Mouse (Mus musculus) liver, embryonic 15.5 days (tissue): Measurements from ENCODE around the gene Calml3. TPM values are rescaled to one million over a fixed set of nuclear protein-coding genes. Genes with fewer than 3 reads are reported as not detected.

Experiments used
- ATAC-seq: fragments of 200-750 bp; cut with Nextera tagmentation; 2 replicates; pipeline ENCODE4 v1.8.0; 2017; ENCODE audit warnings: moderate number of reproducible peaks, mild to moderate bottlenecking, moderate library complexity; ENCODE audit not compliant: insufficient read depth
- H3K27ac ChIP-seq: fragments of 300-500 bp; sonication (generic); replicated peaks from 2 replicates; pipeline ENCODE4 v1.5.1; 2015; ENCODE audit warnings: mild to moderate bottlenecking, inconsistent platforms
- H3K27me3 ChIP-seq: fragments of 300-500 bp; sonication (generic); 2 replicates; pipeline ENCODE4 v1.6.1; 2015; ENCODE audit warnings: mild to moderate bottlenecking, inconsistent platforms
- H3K36me3 ChIP-seq: fragments of 300-500 bp; sonication (generic); replicated peaks from 2 replicates; pipeline ENCODE4 v1.6.1; 2015; ENCODE audit warnings: moderate library complexity, mild to moderate bottlenecking, inconsistent platforms
- H3K4me1 ChIP-seq: fragments of 300-500 bp; sonication (generic); replicated peaks from 2 replicates; pipeline ENCODE4 v1.6.1; 2015; ENCODE audit warnings: inconsistent platforms
- H3K4me2 ChIP-seq: fragments of 300-500 bp; sonication (generic); 2 replicates; pipeline ENCODE4 v1.6.1; 2015; ENCODE audit warnings: moderate library complexity, mild to moderate bottlenecking, inconsistent platforms
- H3K4me3 ChIP-seq: fragments of 300-500 bp; sonication (generic); replicated peaks from 2 replicates; pipeline ENCODE4 v1.5.1; 2015; ENCODE audit warnings: mild to moderate bottlenecking, inconsistent platforms
- H3K9ac ChIP-seq: fragments of 300-500 bp; sonication (generic); 2 replicates; pipeline ENCODE4 v1.6.1; 2015; ENCODE audit warnings: moderate library complexity, mild to moderate bottlenecking, inconsistent platforms
- H3K9me3 ChIP-seq: fragments of 300-500 bp; sonication (generic); replicated peaks from 2 replicates; pipeline ENCODE4 v1.6.1; 2016; ENCODE audit warnings: inconsistent platforms
- WGBS: fragments of 180-500 bp; shearing (Covaris S2); methylation state at CpG from one replicate; pipeline ENCODE4 v1.1.7; 2015; ENCODE audit warnings: mixed read lengths; ENCODE audit not compliant: insufficient replicate concordance; 5-methylcytosine and 5-hydroxymethylcytosine counted together
- polyA plus RNA-seq: library from polyadenylated mRNA; unstranded; fragments of >200 nt; fragmentation: Nextera tagmentation; extraction: Ambion mirVana; gene quantifications from 2 replicates; pipeline ENCODE4 v1.2.1, GENCODE M21; 2015

Calml3 gene
- polyA plus RNA-seq, 1 experiment from 2014 or later, result not detected

- Histone ChIP-seq H3K27me3 (no peaks in the 10 kb centered on the region), H3K4me1 (0 out of 2 replicates have a peak, but pooled peaks cover 8% of the 10 kb centered on the region), H3K9ac (no peak overlapping the region), H3K9me3 (no peaks in the 10 kb centered on the region), H3K27ac (no peak overlapping the region), H3K4me3 (no peak overlapping the region), H3K36me3 (no peaks in the 10 kb centered on the region), H3K4me2 (no peak overlapping the region)
- WGBS, result 15% methylated on average over 3 of the region's 3 CpGs
- no peak for ATAC-seq
Measured at GRCm38 (mm10) chr13:3768621-3769020, 35.5 kb downstream of the Calml3 start.

- H3K27ac ChIP-seq, result no peak overlapping the region
- no peaks in the 10 kb centered on the region for H3K9me3 ChIP-seq
- 0 out of 2 replicates have a peak, but pooled peaks cover 8% of the 10 kb centered on the region for H3K4me1 ChIP-seq
- no peak overlapping the region for H3K4me3 ChIP-seq
- no peak overlapping the region for H3K9ac ChIP-seq
- no peaks in the 10 kb centered on the region for H3K27me3 ChIP-seq
- H3K4me2 ChIP-seq, result no peak overlapping the region
- no peaks in the 10 kb centered on the region for H3K36me3 ChIP-seq
- no peak for ATAC-seq
Measured at GRCm38 (mm10) chr13:3767086-3767485, 37.0 kb downstream of the Calml3 start.

GRCm38 (mm10) chr13:3765781-3766180, 38.3 kb downstream of the Calml3 start:
- Histone ChIP-seq H3K9ac (no peak overlapping the region), H3K36me3 (no peaks in the 10 kb centered on the region), H3K4me2 (no peak overlapping the region), H3K27ac (no peak overlapping the region), H3K9me3 (no peaks in the 10 kb centered on the region), H3K27me3 (no peaks in the 10 kb centered on the region), H3K4me3 (no peak overlapping the region), H3K4me1 (0 out of 2 replicates have a peak, but pooled peaks cover 8% of the 10 kb centered on the region)
- 72% methylated on average over 4 of the region's 4 CpGs for WGBS
- ATAC-seq, result no peak

- no peaks in the 10 kb centered on the region for H3K4me1 ChIP-seq
- no peak overlapping the region for H3K9ac ChIP-seq
- no peak for ATAC-seq
- H3K27ac ChIP-seq, result no peak overlapping the region
- 51% methylated on average over 4 of the region's 4 CpGs for WGBS
- H3K4me3 ChIP-seq, result no peak overlapping the region
- no peaks in the 10 kb centered on the region for H3K9me3 ChIP-seq
- H3K27me3 ChIP-seq, result no peaks in the 10 kb centered on the region
- H3K36me3 ChIP-seq, result no peaks in the 10 kb centered on the region
- no peak overlapping the region for H3K4me2 ChIP-seq
Measured at GRCm38 (mm10) chr13:3761131-3761530, 43.0 kb downstream of the Calml3 start.

GRCm38 (mm10) chr13:3758347-3758746, 45.8 kb downstream of the Calml3 start:
- WGBS, result 62% methylated on average over 2 of the region's 2 CpGs
- no peaks in the 10 kb centered on the region for H3K4me1 ChIP-seq
- no peak for ATAC-seq

GRCm38 (mm10) chr13:3753291-3753690, 50.8 kb downstream of the Calml3 start:
- no peak overlapping the region for H3K27ac ChIP-seq
- ATAC-seq, result no peak
- H3K4me2 ChIP-seq, result no peak overlapping the region
- H3K9me3 ChIP-seq, result no peaks in the 10 kb centered on the region
- no peaks in the 10 kb centered on the region for H3K27me3 ChIP-seq
- no peak overlapping the region for H3K9ac ChIP-seq
- H3K36me3 ChIP-seq, result no peaks in the 10 kb centered on the region
- no peak overlapping the region for H3K4me3 ChIP-seq
- WGBS, result 58% methylated on average over 2 of the region's 2 CpGs
- no peaks in the 10 kb centered on the region for H3K4me1 ChIP-seq

More at GRCm38 (mm10) chr13:3758347-3758746, 45.8 kb downstream of the Calml3 start:
- Histone ChIP-seq H3K27ac (no peak overlapping the region), H3K27me3 (no peaks in the 10 kb centered on the region), H3K9ac (no peak overlapping the region), H3K9me3 (no peaks in the 10 kb centered on the region), H3K4me3 (no peak overlapping the region), H3K4me2 (no peak overlapping the region), H3K36me3 (no peaks in the 10 kb centered on the region)

Other genes with a start within 250 kb of the Calml3 start
- gene Fam208b, start 193.2 kb downstream of the Calml3 start, polyA plus RNA-seq, result 3.1 and 4.0 TPM in 2 replicates
- 3.5 and 3.9 TPM in 2 replicates for gene Asb13, start 170.3 kb downstream of the Calml3 start, polyA plus RNA-seq
- 0.43 TPM in 1 of 2 replicates, not detected in the other for gene Calm4, start 33.4 kb upstream of the Calml3 start, polyA plus RNA-seq
- gene Calm5, start 49.9 kb upstream of the Calml3 start, polyA plus RNA-seq, result not detected in 2 replicates
- 51.4 and 58.3 TPM in 2 replicates for gene Net1, start 113.9 kb upstream of the Calml3 start, polyA plus RNA-seq
- 0.06 TPM in 1 of 2 replicates, not detected in the other for gene Tubal3, start 114.0 kb upstream of the Calml3 start, polyA plus RNA-seq
- gene Ucn3, start 141.0 kb upstream of the Calml3 start, polyA plus RNA-seq, result not detected in 2 replicates
- gene Akr1c14, start 244.7 kb upstream of the Calml3 start, polyA plus RNA-seq, result 5.1 and 7.1 TPM in 2 replicates